Mouse (Mus musculus): ENCODE measurements around the gene Sfi1. TPM values are rescaled to one million over a fixed set of nuclear protein-coding genes. Genes with fewer than 3 reads are reported as not detected.
"Not testable (repeated sequence)": the region's sequence is repeated elsewhere in the genome, so short reads cannot be mapped to it uniquely, and the experiment has no call there.

Sfi1 gene
- total and polyA plus RNA-seq, 3 experiments: 11.3 to 17.4 (median 17.3) TPM

DNA sequence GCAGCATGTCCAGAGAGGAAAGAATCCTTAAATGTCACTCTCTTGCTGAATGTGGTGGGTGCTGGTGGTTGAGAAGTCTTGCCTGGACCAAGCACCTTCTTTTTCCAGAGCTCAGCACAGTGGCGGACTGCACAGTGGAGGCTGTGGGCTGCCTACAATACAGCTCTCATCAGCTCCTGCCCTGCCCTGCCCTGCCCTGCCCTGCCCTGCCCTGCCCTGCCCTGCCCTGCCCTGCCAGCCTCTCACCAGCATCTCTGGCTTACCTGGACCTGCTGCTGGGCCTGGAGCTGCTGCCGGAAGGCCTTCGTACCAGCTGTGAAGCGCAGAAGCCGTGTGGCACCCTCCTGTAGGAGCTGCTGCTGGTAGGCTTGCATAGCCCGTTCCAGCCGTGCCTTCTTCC lies 57.9 kb downstream of the Sfi1 start:
- intact Hi-C loops (cut with DNase I); H3K9ac ChIP-seq (ENCODE audit: low read depth, low read length); H3K4me1 ChIP-seq (ENCODE audit: control insufficient read depth, insufficient read depth, low read length); H3K27me3 ChIP-seq (ENCODE audit: control insufficient read depth, insufficient read depth, low read length); H3K4me3 ChIP-seq; DNase-seq; H3K79me2 ChIP-seq (replicated peaks; ENCODE audit: control insufficient read depth, insufficient read depth, low read length); H3K36me3 ChIP-seq (ENCODE audit: control insufficient read depth, insufficient read depth, low read length); H3K27ac ChIP-seq: not testable (repeated sequence)
- WGBS: 96% methylated on average over 7 of the region's 7 CpGs

GRCm38 (mm10) chr11:3133360-3133759 lies 59.9 kb downstream of the Sfi1 start:
- H3K27me3 ChIP-seq (ENCODE audit: control insufficient read depth, insufficient read depth, low read length); H3K4me3 ChIP-seq; H3K4me1 ChIP-seq (ENCODE audit: control insufficient read depth, insufficient read depth, low read length); DNase-seq; H3K79me2 ChIP-seq (replicated peaks; ENCODE audit: control insufficient read depth, insufficient read depth, low read length); H3K27ac ChIP-seq; H3K9ac ChIP-seq (ENCODE audit: low read depth, low read length); intact Hi-C loops (cut with DNase I); H3K36me3 ChIP-seq (ENCODE audit: control insufficient read depth, insufficient read depth, low read length): not testable (repeated sequence)
- 80% methylated on average over 1 of the region's 4 CpGs for WGBS

DNA sequence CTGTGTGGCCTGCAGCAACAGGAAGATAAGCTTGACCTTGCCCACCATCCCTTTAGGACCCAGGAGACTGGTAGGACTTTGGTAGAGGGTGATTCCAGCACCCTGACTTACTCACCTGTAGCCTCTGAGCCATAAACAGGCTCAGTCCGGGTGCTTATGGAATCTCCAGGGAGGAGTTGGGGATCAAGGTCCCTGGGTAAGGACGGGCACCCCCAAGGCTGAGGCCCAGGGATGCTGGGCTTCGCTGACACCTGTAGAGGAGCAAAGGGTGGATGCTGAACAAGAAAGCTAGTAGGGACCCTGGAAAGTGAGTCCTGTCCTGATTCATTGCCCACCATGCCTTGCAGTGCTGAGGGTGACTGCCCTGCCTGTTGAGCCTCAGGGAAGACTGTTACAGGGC lies 60.3 kb downstream of the Sfi1 start:
- intact Hi-C loops (cut with DNase I); H3K36me3 ChIP-seq (ENCODE audit: control insufficient read depth, insufficient read depth, low read length); H3K4me3 ChIP-seq; H3K27ac ChIP-seq; H3K4me1 ChIP-seq (ENCODE audit: control insufficient read depth, insufficient read depth, low read length); H3K27me3 ChIP-seq (ENCODE audit: control insufficient read depth, insufficient read depth, low read length); H3K9ac ChIP-seq (ENCODE audit: low read depth, low read length); H3K79me2 ChIP-seq (replicated peaks; ENCODE audit: control insufficient read depth, insufficient read depth, low read length); DNase-seq: not testable (repeated sequence)
- 79% methylated on average over 3 of the region's 3 CpGs for WGBS

GRCm38 (mm10) chr11:3132001-3132400 lies 61.3 kb downstream of the Sfi1 start:
- H3K36me3 ChIP-seq (ENCODE audit: control insufficient read depth, insufficient read depth, low read length); H3K79me2 ChIP-seq (replicated peaks; ENCODE audit: control insufficient read depth, insufficient read depth, low read length); intact Hi-C loops (cut with DNase I); H3K4me3 ChIP-seq; H3K27me3 ChIP-seq (ENCODE audit: control insufficient read depth, insufficient read depth, low read length); H3K27ac ChIP-seq; H3K9ac ChIP-seq (ENCODE audit: low read depth, low read length); H3K4me1 ChIP-seq (ENCODE audit: control insufficient read depth, insufficient read depth, low read length): not testable (repeated sequence)
- 87% methylated on average over 10 of the region's 10 CpGs for WGBS
- peak; percentile 75 to 82 for DNase-seq

DNA sequence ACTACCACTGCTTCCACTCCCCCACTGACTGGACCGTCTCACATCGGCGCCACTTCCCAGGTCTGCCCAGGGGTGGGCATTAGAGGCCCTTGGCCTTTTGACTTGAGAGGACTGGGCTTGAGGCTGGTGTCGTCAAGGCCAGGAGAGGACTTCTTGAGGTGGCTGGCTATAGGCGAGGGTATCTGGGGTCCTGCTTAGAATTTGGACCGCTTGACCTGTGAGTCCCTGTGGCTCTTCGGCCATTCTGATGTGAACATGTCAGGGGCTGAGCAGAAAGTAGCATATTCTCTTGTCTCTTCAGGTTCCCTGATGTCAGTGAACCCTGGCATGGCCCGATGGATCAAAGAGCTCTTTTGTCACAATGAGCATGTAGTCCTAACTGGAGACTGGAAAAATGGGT lies 63.4 kb downstream of the Sfi1 start:
- H3K79me2 ChIP-seq (replicated peaks; ENCODE audit: control insufficient read depth, insufficient read depth, low read length); H3K4me3 ChIP-seq; intact Hi-C loops (cut with DNase I); H3K4me1 ChIP-seq (ENCODE audit: control insufficient read depth, insufficient read depth, low read length); H3K36me3 ChIP-seq (ENCODE audit: control insufficient read depth, insufficient read depth, low read length); H3K27ac ChIP-seq; H3K27me3 ChIP-seq (ENCODE audit: control insufficient read depth, insufficient read depth, low read length); H3K9ac ChIP-seq (ENCODE audit: low read depth, low read length): not testable (repeated sequence)
- 88% methylated on average over 8 of the region's 8 CpGs for WGBS
- DNase-seq: peak; percentile 81 to 85

- DNase-seq; H3K36me3 ChIP-seq (ENCODE audit: control insufficient read depth, insufficient read depth, low read length); intact Hi-C loops (cut with DNase I); H3K4me3 ChIP-seq; H3K4me1 ChIP-seq (ENCODE audit: control insufficient read depth, insufficient read depth, low read length); H3K79me2 ChIP-seq (replicated peaks; ENCODE audit: control insufficient read depth, insufficient read depth, low read length); H3K9ac ChIP-seq (ENCODE audit: low read depth, low read length); H3K27me3 ChIP-seq (ENCODE audit: control insufficient read depth, insufficient read depth, low read length); H3K27ac ChIP-seq: not testable (repeated sequence)
- WGBS: 93% methylated on average over 2 of the region's 2 CpGs
These were observed 64.0 kb downstream of the Sfi1 start for GRCm38 (mm10) chr11:3129276-3129675.

DNA sequence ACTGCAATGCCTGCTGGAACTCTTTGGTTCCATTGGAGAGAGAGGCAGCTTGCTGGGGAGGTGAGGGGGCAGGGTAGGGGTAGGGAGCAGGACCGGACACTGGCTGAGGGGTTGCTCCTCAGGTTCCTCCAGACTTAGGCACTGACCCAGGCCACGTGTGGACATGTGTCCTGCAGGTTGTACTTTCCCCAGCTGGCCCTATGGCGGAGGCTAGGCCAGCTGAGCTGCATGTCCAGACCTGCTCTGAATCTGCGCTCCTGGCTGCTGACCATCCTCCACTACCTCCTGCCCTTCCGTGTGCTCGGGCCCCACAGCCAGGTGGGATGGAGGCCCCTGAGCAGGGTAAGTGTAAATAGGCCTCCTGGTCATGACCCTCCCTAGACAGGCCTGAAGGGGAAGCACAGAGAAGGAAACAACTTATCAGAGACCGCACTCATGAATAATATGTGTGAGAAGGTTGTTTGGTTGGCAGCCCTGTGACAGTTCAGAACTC lies 65.9 kb downstream of the Sfi1 start:
- H3K4me1 ChIP-seq (ENCODE audit: control insufficient read depth, insufficient read depth, low read length); H3K27ac ChIP-seq; intact Hi-C loops (cut with DNase I); H3K27me3 ChIP-seq (ENCODE audit: control insufficient read depth, insufficient read depth, low read length); H3K79me2 ChIP-seq (replicated peaks; ENCODE audit: control insufficient read depth, insufficient read depth, low read length); H3K4me3 ChIP-seq; H3K9ac ChIP-seq (ENCODE audit: low read depth, low read length); H3K36me3 ChIP-seq (ENCODE audit: control insufficient read depth, insufficient read depth, low read length): not testable (repeated sequence)
- WGBS: 89% methylated on average over 5 of the region's 7 CpGs
- DNase-seq: peak in 1 of 2 experiments; percentile 35

DNA sequence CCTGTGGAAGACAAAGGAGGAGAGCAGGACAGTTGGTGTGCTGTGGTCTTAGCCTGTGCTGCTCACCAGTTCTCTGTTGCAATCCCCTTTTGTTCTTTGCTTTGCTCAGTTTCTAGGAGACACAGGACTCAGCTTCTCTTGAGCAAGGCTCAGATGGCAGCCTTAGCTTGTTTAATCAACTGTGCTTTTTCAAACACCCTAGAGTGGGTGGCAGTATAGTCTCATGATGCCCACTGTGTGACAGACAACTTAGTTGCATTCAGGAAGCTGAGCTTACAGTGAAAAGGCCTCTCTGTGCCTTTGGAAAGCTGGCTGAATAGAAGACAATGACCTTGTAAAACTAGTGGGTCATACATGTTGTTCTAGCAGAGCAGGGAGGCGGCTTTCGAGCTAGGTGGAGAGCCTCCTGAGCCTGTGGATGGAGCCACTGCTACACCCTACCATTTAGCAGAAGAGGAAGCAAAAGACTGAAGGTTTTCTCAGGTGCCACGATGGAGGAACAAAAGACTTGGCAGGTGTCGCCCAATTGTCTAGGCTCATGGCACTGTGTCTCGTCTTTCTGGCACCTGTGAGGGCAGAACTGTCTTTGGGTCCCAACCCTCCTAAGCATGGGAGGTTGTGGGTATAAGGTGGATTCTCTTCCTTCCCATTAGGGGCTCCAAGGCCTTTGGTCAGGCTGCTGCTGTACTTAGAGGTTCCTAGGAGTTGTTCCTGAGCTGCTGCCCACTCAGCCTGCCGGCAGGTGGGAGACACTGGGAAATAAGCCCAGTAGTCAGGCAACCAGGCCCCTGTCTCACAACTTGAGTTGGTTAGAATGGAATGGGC lies 66.6 kb downstream of the Sfi1 start:
- WGBS: 67% methylated on average over 6 of the region's 6 CpGs
- H3K9ac ChIP-seq (ENCODE audit: low read depth, low read length); H3K79me2 ChIP-seq (replicated peaks; ENCODE audit: control insufficient read depth, insufficient read depth, low read length); H3K27me3 ChIP-seq (ENCODE audit: control insufficient read depth, insufficient read depth, low read length); intact Hi-C loops (cut with DNase I); H3K36me3 ChIP-seq (ENCODE audit: control insufficient read depth, insufficient read depth, low read length); H3K27ac ChIP-seq; H3K4me1 ChIP-seq (ENCODE audit: control insufficient read depth, insufficient read depth, low read length); H3K4me3 ChIP-seq: not testable (repeated sequence)
- peak; percentile 90 to 95 for DNase-seq

DNA sequence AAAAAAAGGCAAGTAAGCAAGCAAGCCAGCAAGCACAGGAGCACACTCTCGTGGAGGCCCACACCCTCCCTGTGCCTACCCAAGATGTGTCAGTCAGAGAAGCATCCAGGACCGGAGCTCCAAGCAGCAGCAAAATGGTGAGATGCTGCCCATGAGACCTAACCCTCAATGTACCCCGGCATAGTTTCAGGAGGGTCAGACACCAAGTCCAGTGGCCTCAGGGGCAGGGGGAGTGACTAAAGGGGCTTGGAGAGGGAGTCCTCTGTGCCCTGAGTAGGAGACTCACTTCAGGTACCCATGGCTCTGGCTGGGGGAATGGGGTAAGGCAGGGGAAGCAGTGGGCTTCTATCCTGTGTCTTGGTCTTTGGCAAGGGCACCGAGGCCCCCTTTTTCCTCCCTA lies 67.3 kb downstream of the Sfi1 start:
- WGBS: 93% methylated on average over 4 of the region's 4 CpGs
- not testable (repeated sequence) for H3K4me3 ChIP-seq

More for the DNA sequence above, 67.3 kb downstream of the Sfi1 start:
- H3K36me3 ChIP-seq (ENCODE audit: control insufficient read depth, insufficient read depth, low read length); H3K4me1 ChIP-seq (ENCODE audit: control insufficient read depth, insufficient read depth, low read length); H3K27ac ChIP-seq; intact Hi-C loops (cut with DNase I); H3K79me2 ChIP-seq (replicated peaks; ENCODE audit: control insufficient read depth, insufficient read depth, low read length); H3K9ac ChIP-seq (ENCODE audit: low read depth, low read length); H3K27me3 ChIP-seq (ENCODE audit: control insufficient read depth, insufficient read depth, low read length): not testable (repeated sequence)
- DNase-seq: peak in 1 of 2 experiments; percentile 4

All from heart, adult 2 months (tissue).